Mouse (Mus musculus) midbrain, embryonic 10.5 days (tissue): ENCODE data around the gene Inip. TPM values are rescaled to one million over a fixed set of nuclear protein-coding genes. Genes with fewer than 3 reads are reported as not detected.

Experiments
- DNase-seq: peaks from one replicate; pipeline ENCODE4 v3.0.0-alpha.2; 2017; ENCODE audit warnings: low spot score
- H3K27ac ChIP-seq: fragments of 300-500 bp; sonication (generic); replicated peaks from 2 replicates; pipeline ENCODE4 v1.5.1; 2016; ENCODE audit warnings: mild to moderate bottlenecking
- H3K27me3 ChIP-seq: fragments of 300-500 bp; sonication (generic); 2 replicates; pipeline ENCODE4 v1.6.1; 2016; ENCODE audit warnings: low read depth, mild to moderate bottlenecking; ENCODE audit not compliant: poor library complexity, severe bottlenecking
- H3K36me3 ChIP-seq: fragments of 300-500 bp; sonication (generic); 2 replicates; pipeline ENCODE4 v1.6.1; 2016; ENCODE audit warnings: mild to moderate bottlenecking, moderate library complexity
- H3K4me1 ChIP-seq: fragments of 300-500 bp; sonication (generic); 2 replicates; pipeline ENCODE4 v1.6.1; 2016
- H3K4me3 ChIP-seq: fragments of 300-500 bp; sonication (generic); 2 replicates; pipeline ENCODE4 v1.5.1; 2016; ENCODE audit warnings: mild to moderate bottlenecking, moderate library complexity
- H3K9me3 ChIP-seq: fragments of 300-500 bp; sonication (generic); replicated peaks from 2 replicates; pipeline ENCODE4 v1.6.1; 2016; ENCODE audit warnings: mild to moderate bottlenecking
- WGBS: fragments of 180-500 bp; shearing (Covaris S2); methylation state at CpG from one replicate; pipeline ENCODE4 v1.1.7; 2016; 5-methylcytosine and 5-hydroxymethylcytosine counted together
- polyA plus RNA-seq: library from polyadenylated mRNA; unstranded; fragments of >200 nt; fragmentation: Nextera tagmentation; extraction: Ambion mirVana; gene quantifications from 2 replicates; pipeline ENCODE4 v1.2.1, GENCODE M21; 2016

The Inip gene
- polyA plus RNA-seq, 1 experiment from 2014 or later, result 110 TPM

- no peak for DNase-seq
- 86% methylated on average over 3 of the region's 3 CpGs for WGBS
These were observed 79.6 kb downstream of the Inip start for GRCm38 (mm10) chr4:59721811-59722210.

More at GRCm38 (mm10) chr4:59721811-59722210, 79.6 kb downstream of the Inip start:
- no peaks in the 10 kb centered on the region for H3K9me3 ChIP-seq
- peaks cover 18% of the 10 kb centered on the region for H3K36me3 ChIP-seq
- H3K4me3 ChIP-seq, result no peak overlapping the region
- H3K27me3 ChIP-seq, result no peaks in the 10 kb centered on the region
- no peak overlapping the region for H3K27ac ChIP-seq
- peaks cover 21% of the 10 kb centered on the region for H3K4me1 ChIP-seq

Other genes starting within 250 kb of the Inip start
- gene Hsdl2, start 220.0 kb downstream of the Inip start, polyA plus RNA-seq, result 22.6 and 24.7 TPM in 2 replicates
- gene E130308A19Rik, start 175.4 kb downstream of the Inip start, polyA plus RNA-seq, result 51.3 and 54.0 TPM in 2 replicates
- gene Snx30, start 4.3 kb upstream of the Inip start, polyA plus RNA-seq, result 8.8 and 9.5 TPM in 2 replicates
- not detected in 2 replicates for gene Slc46a2, start 113.5 kb upstream of the Inip start, polyA plus RNA-seq
- gene Mup4, start 159.1 kb upstream of the Inip start, polyA plus RNA-seq, result not detected in 2 replicates
- not detected in 2 replicates for gene Mup6, start 162.7 kb upstream of the Inip start, polyA plus RNA-seq